Mouse (Mus musculus) lung, postnatal 4 days (tissue): ENCODE data around the gene Gm9944.
A peak's percentile ranks its signal among the peaks of the same experiment; 100 is the strongest.

Experiments
- DNase-seq, 2 experiments: peaks; one replicate each; pipeline ENCODE4 v3.0.0; 2021

Gm9944 gene

GRCm38 (mm10) chr4:144453217-144453616 lies at the start of gene Gm9944:
Gene Gm9944 (minus strand): TSS chr4:144453317.
- no peak for DNase-seq

DNA sequence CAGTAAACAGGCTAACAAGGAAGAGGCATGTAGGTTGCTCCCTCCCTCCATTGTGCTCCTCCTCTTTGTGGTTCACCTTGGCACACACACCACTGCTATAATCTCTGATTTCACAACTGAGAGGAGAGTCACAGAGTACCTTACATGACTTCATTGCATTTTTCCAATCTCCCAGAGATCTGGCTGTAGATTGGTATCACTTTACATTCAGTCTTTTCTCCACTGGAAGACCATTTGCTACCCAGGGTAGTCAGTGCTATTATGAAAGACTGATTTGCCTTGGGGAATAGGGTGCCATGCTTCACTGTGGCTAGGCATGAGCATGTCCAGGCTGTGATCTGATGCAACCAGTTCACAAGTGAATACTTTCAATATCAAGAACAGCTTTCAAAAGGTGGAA lies 40.2 kb upstream of the Gm9944 start:
- no peak for DNase-seq

- DNase-seq, result no peak
Observed at GRCm38 (mm10) chr4:144468091-144468490, 15.0 kb upstream of the Gm9944 start.

DNA sequence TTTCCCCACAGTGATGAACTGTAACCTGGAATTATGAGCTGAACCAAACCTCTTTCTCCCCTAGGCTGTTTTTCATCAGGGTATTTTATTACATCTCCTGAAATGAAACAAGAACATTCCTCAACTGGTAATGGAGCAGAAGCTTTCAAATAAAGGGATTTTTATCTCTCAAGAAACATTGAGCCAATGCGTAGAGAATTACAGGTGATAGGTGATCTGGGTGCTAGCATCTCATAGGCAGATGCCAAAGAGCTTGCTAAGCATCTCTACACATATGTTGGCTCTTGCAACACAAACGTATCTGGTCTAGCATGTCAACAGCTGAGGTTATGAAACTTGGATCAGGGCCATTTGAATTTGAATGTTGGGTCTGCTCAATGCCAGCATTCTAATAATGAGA lies 12.1 kb upstream of the Gm9944 start:
- no peak for DNase-seq

DNA sequence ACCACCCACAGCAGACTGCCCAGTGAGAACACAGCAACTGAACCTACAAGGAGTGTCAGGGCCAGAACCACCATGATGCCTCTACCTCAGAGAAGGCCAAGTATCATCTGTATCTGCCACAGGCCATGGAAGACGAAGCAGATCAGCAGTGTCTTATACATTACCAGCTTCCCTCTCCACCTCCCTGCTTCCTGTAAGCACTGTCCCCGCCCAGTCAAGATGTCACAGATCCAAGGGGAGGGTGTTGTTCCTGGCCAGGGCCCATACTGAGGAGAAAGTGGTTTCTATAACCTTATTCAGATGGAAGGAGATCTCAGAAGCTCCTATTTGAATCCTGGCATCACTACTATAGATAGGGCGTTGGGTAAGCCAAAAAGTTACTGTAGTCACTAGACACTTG lies 10.5 kb upstream of the Gm9944 start, which contains the start of gene Aadacl3:
Gene Aadacl3, minus strand, starts transcription at position 101 of the 400 bp plus-strand sequence.
- no peak for DNase-seq

- DNase-seq, result no peak
Observed at GRCm38 (mm10) chr4:144448546-144448945, 4.6 kb downstream of the Gm9944 start.

- DNase-seq, result no peak
Observed at GRCm38 (mm10) chr4:144441582-144441981, 11.5 kb downstream of the Gm9944 start.

- no peak for DNase-seq
Observed at GRCm38 (mm10) chr4:144441095-144441494, 12.0 kb downstream of the Gm9944 start.

DNA sequence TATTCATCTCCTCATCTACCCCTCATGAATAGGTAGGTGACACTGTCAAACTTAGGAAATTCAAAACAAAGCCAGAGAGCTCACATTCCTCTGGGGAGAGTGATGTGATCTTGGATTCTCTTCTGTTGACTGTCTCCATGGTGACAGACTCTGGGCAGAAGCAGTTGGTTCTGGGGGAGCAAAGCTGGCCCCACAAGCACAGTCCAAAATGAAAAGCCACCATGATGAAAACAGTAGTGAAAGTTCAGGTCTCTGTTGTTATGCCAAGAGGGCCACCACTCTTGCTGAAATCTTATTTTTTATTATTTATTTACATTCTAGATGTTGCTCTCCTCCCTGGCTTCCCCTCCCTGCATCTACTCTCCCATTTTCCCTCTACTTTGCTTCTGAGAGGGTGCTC lies 14.4 kb downstream of the Gm9944 start, which contains the start of gene 1700012P22Rik:
Gene 1700012P22Rik, minus strand, starts transcription at position 101 of the 400 bp plus-strand sequence.
- DNase-seq, result no peak

DNA sequence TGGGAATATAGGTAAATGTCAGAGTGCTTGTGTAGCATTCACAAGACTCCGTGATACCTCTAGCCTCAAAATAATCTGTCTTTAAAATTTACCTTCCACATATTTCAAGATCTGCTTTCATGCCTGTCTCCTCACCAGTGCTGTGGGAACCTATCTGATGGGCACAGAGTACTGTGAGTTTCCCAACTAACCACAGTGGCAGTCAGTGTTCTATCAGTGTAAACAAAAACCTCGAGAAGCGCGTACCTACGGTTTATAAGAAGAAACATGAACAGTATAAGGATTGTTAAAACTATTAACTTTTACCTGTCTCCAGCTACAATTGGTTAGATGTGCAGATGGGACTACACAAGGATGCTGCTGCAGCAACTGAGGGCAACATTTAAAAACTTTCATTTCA lies 19.9 kb downstream of the Gm9944 start:
- no peak for DNase-seq

- DNase-seq, result no peak
Observed at GRCm38 (mm10) chr4:144430723-144431122, 22.4 kb downstream of the Gm9944 start.

DNA sequence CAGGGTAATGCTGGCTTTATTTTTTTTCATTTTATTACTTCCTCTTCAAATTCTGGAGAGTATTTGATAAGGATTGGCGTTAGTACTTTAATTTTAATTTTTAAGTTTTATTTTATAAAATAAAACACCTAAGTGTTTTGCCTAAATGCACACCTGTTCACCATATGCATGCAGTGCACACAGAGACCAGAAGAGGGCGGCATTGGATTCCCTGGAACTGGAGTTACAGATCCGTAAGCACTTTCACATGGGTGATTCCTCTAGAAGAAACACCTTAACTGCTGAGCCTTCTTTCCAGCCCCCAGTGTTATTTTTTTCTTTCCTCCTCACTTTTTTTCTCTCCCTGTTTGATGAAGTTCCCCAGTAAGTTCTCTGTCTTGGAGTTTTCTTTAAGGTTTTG lies 24.2 kb downstream of the Gm9944 start:
- no peak for DNase-seq

DNA sequence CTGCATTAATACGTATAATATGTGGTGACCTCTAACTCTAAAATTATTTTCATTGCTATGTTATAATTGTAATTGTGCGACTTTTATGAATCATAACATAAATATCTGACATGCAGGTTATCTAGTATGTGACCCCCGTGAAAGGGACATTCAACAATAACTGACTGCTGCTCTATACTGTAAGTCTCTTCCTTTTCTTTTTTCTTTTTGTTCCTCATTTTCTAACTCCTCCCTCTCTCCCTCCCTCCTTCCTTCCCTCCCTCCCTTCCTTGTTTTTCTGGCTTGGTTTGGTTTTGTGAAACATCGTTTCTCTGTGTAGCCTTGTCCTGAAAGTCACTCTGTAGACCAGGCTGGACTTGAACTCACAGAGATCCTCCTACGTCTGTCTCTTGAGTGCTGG lies 28.5 kb downstream of the Gm9944 start:
- no peak for DNase-seq

- DNase-seq, result no peak
Observed at GRCm38 (mm10) chr4:144420644-144421043, 32.5 kb downstream of the Gm9944 start.

DNA sequence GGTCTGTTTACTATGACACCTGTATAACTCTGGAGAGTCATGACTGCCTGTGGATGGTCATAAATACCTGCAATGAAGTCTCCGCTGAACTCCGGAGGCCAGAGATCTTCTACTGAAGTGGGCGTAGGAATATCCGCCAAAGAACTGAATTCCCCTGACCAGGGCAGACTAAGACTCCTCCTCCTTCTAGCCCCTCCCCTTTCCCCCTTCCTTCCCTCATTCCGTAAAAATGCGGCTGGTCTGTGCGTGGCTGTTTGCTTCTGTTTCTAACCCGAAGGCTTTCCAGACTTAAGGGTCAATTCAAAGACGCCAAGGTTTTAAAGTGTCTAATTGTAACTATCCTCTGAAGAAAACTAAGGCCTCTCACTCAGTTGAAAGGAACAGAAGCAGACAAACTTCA lies 44.8 kb downstream of the Gm9944 start, which contains the start of gene Pramef12:
Gene Pramef12, minus strand, starts transcription at position 175 of the 400 bp plus-strand sequence.
- no peak for DNase-seq

GRCm38 (mm10) chr4:144406261-144406660 lies 46.9 kb downstream of the Gm9944 start:
- DNase-seq, result no peak

GRCm38 (mm10) chr4:144404456-144405086 lies 48.5 kb downstream of the Gm9944 start:
- peak; percentile 24 to 29 for DNase-seq
